Mouse (Mus musculus) myocyte (in vitro differentiated cells): ENCODE results near the gene Fam189a1. TPM values are rescaled to one million over a fixed set of nuclear protein-coding genes. Genes with fewer than 3 reads are reported as not detected.

Experiments used
- H3K27me3 ChIP-seq: one replicate; pipeline ENCODE4 v1.6.1; 2011; ENCODE audit not compliant: control insufficient read depth, insufficient read depth, insufficient read length
- H3K36me3 ChIP-seq: one replicate; pipeline ENCODE4 v1.6.1; 2011; ENCODE audit not compliant: control insufficient read depth, insufficient read depth
- H3K4me2 ChIP-seq: one replicate; pipeline ENCODE4 v1.6.1; 2011; ENCODE audit warnings: low read depth, control low read depth
- H3K4me3 ChIP-seq: one replicate; pipeline ENCODE4 v1.5.1; 2011; ENCODE audit warnings: mild to moderate bottlenecking, control low read depth, moderate library complexity
- H3K79me2 ChIP-seq: one replicate; pipeline ENCODE4 v1.6.1; 2011; ENCODE audit not compliant: control insufficient read depth, insufficient read depth
- H3ac ChIP-seq: one replicate; pipeline ENCODE4 v1.6.1; 2011; ENCODE audit not compliant: control insufficient read depth, insufficient read length
- CEBPB ChIP-seq: IDR thresholded peaks from 2 replicates; pipeline ENCODE4 v1.6.1; 2011; ENCODE audit warnings: mild to moderate bottlenecking, moderate library complexity; ENCODE audit not compliant: poor library complexity, insufficient read depth, severe bottlenecking
- E2F4 ChIP-seq: IDR thresholded peaks from one replicate; pipeline ENCODE4 v1.6.1; 2011; ENCODE audit warnings: mild to moderate bottlenecking, control low read depth, moderate library complexity; ENCODE audit not compliant: insufficient read depth
- MAX ChIP-seq: IDR thresholded peaks from one replicate; pipeline ENCODE4 v1.6.1; 2011; ENCODE audit warnings: low read depth, mild to moderate bottlenecking, control low read depth
- MYOD1 ChIP-seq, 3 experiments: IDR thresholded peaks; one replicate each; pipeline ENCODE4 v1.6.1; 2011; ENCODE audit warnings: control low read depth in 2 of 3, low read depth in 2 of 3, mild to moderate bottlenecking in 2 of 3, moderate library complexity in 1 of 3; ENCODE audit not compliant: insufficient read length in 2 of 3, control insufficient read depth in 1 of 3
- MYOG ChIP-seq, 3 experiments: IDR thresholded peaks; one replicate each; pipeline ENCODE4 v1.6.1; 2011; ENCODE audit warnings: control low read depth in 2 of 3, low read depth in 2 of 3, mild to moderate bottlenecking in 2 of 3; ENCODE audit not compliant: insufficient read length in 2 of 3, control insufficient read depth in 1 of 3, insufficient read depth in 1 of 3
- POLR2A ChIP-seq: IDR thresholded peaks from one replicate; pipeline ENCODE4 v1.6.1; 2011; ENCODE audit warnings: low read depth, mild to moderate bottlenecking, control low read depth, moderate library complexity; ENCODE audit not compliant: insufficient read length
- POLR2AphosphoS2 ChIP-seq: IDR thresholded peaks from one replicate; pipeline ENCODE4 v1.6.1; 2011; ENCODE audit warnings: low read depth, control low read depth; ENCODE audit not compliant: insufficient read length
- REST ChIP-seq: IDR thresholded peaks from one replicate; pipeline ENCODE4 v1.6.1; 2011; ENCODE audit warnings: mild to moderate bottlenecking, control low read depth, moderate library complexity; ENCODE audit not compliant: insufficient read depth, insufficient read length
- SRF ChIP-seq: IDR thresholded peaks from one replicate; pipeline ENCODE4 v1.6.1; 2011; ENCODE audit warnings: low read depth; ENCODE audit not compliant: control insufficient read depth, insufficient read length
- TCF12 ChIP-seq: IDR thresholded peaks from one replicate; pipeline ENCODE4 v1.6.1; 2011; ENCODE audit warnings: mild to moderate bottlenecking, control low read depth; ENCODE audit not compliant: poor library complexity, insufficient read depth, severe bottlenecking
- TCF3 ChIP-seq: IDR thresholded peaks from one replicate; pipeline ENCODE4 v1.6.1; 2011; ENCODE audit warnings: low read depth, control low read depth; ENCODE audit not compliant: insufficient read length
- USF1 ChIP-seq: IDR thresholded peaks from one replicate; pipeline ENCODE4 v1.6.1; 2011; ENCODE audit warnings: low read depth, mild to moderate bottlenecking, control low read depth, moderate library complexity
- polyA plus RNA-seq: library from polyadenylated mRNA; unstranded; fragments of >200 nt; fragmentation: generic; extraction: Trizol; gene quantifications from one replicate; pipeline ENCODE4 v1.2.1, GENCODE M21; 2012; ENCODE audit warnings: missing spikeins

The Fam189a1 gene
- polyA plus RNA-seq, 1 experiment = 0.38 TPM

- Histone ChIP-seq H3ac (no peak overlapping the region), H3K4me3 (no peak overlapping the region), H3K27me3 (peaks cover 11% of the 10 kb centered on the region), H3K4me2 (no peak overlapping the region), H3K36me3 (no peaks in the 10 kb centered on the region), H3K79me2 (no peaks in the 10 kb centered on the region)
- TF ChIP-seq POLR2AphosphoS2 = no peak
- no peak for TF ChIP-seq POLR2A
- TF ChIP-seq MYOG (IDR thresholded peaks at IDR 0.05; ENCODE audit: control insufficient read depth in 1 of 3, insufficient read depth in 1 of 3, insufficient read length in 2 of 3, low read depth in 2 of 3) = no peak
- no peak for TF ChIP-seq MYOD1 (IDR thresholded peaks at IDR 0.05; ENCODE audit: control insufficient read depth in 1 of 3, insufficient read length in 2 of 3, low read depth in 2 of 3)
Observed at GRCm38 (mm10) chr7:65157031-65158025, 958 bp upstream of the Fam189a1 start.

GRCm38 (mm10) chr7:65155628-65156513 lies 499 bp downstream of the Fam189a1 start:
- TF ChIP-seq TCF3 = no peak
- no peak for TF ChIP-seq MYOG (IDR thresholded peaks at IDR 0.05; ENCODE audit: control insufficient read depth in 1 of 3, insufficient read depth in 1 of 3, insufficient read length in 2 of 3, low read depth in 2 of 3)
- TF ChIP-seq POLR2A = no peak
- no peak for TF ChIP-seq TCF12
- TF ChIP-seq MAX = no peak
- TF ChIP-seq REST = no peak
- no peak for TF ChIP-seq MYOD1 (IDR thresholded peaks at IDR 0.05; ENCODE audit: control insufficient read depth in 1 of 3, insufficient read length in 2 of 3, low read depth in 2 of 3)
- TF ChIP-seq SRF = no peak
- TF ChIP-seq USF1 = no peak
- TF ChIP-seq E2F4 = no peak
- TF ChIP-seq CEBPB = no peak
- TF ChIP-seq POLR2AphosphoS2 = no peak
- no peaks in the 10 kb centered on the region for H3K79me2 ChIP-seq
- peaks cover 11% of the 10 kb centered on the region for H3K27me3 ChIP-seq
- no peak overlapping the region for H3K4me2 ChIP-seq
- H3K4me3 ChIP-seq = no peak overlapping the region
- H3ac ChIP-seq = no peak overlapping the region
- H3K36me3 ChIP-seq = no peaks in the 10 kb centered on the region

GRCm38 (mm10) chr7:65154576-65154975 lies 1.8 kb downstream of the Fam189a1 start:
- Histone ChIP-seq H3K4me3 (no peak overlapping the region), H3ac (no peak overlapping the region), H3K36me3 (no peaks in the 10 kb centered on the region), H3K79me2 (no peaks in the 10 kb centered on the region), H3K27me3 (peaks cover 11% of the 10 kb centered on the region), H3K4me2 (no peak overlapping the region)
- no peak for TF ChIP-seq REST
- no peak for TF ChIP-seq POLR2AphosphoS2
- TF ChIP-seq POLR2A = no peak
- TF ChIP-seq MAX = no peak

- H3K27me3 ChIP-seq = peaks cover 11% of the 10 kb centered on the region
Observed at GRCm38 (mm10) chr7:65153846-65154245, 2.5 kb downstream of the Fam189a1 start.

More at GRCm38 (mm10) chr7:65153846-65154245, 2.5 kb downstream of the Fam189a1 start:
- Histone ChIP-seq H3K79me2 (no peaks in the 10 kb centered on the region), H3K36me3 (no peaks in the 10 kb centered on the region), H3ac (no peak overlapping the region), H3K4me2 (no peak overlapping the region), H3K4me3 (no peak overlapping the region)
- TF ChIP-seq MAX = no peak
- TF ChIP-seq POLR2A = no peak
- no peak for TF ChIP-seq TCF3
- no peak for TF ChIP-seq USF1
- no peak for TF ChIP-seq MYOD1 (IDR thresholded peaks at IDR 0.05; ENCODE audit: control insufficient read depth in 1 of 3, insufficient read length in 2 of 3, low read depth in 2 of 3)
- no peak for TF ChIP-seq MYOG (IDR thresholded peaks at IDR 0.05; ENCODE audit: control insufficient read depth in 1 of 3, insufficient read depth in 1 of 3, insufficient read length in 2 of 3, low read depth in 2 of 3)
- no peak for TF ChIP-seq CEBPB
- TF ChIP-seq REST = no peak
